Mouse (Mus musculus): ENCODE data around the gene 4930524J08Rik.

Gene 4930524J08Rik

GRCm38 (mm10) chr5:99978699-99979442, at the start of gene 4930524J08Rik, which contains the start of gene Hnrnpd:
TSS of gene 4930524J08Rik (plus strand) at chr5:99979061.
TSS of gene Hnrnpd (minus strand) at chr5:99978938.
- DNase-seq (ENCODE audit: low read depth), result peak; percentile 96

- no peak for DNase-seq (ENCODE audit: low read depth)
Measured at GRCm38 (mm10) chr5:99931910-99932309, 47.0 kb upstream of the 4930524J08Rik start.

DNA sequence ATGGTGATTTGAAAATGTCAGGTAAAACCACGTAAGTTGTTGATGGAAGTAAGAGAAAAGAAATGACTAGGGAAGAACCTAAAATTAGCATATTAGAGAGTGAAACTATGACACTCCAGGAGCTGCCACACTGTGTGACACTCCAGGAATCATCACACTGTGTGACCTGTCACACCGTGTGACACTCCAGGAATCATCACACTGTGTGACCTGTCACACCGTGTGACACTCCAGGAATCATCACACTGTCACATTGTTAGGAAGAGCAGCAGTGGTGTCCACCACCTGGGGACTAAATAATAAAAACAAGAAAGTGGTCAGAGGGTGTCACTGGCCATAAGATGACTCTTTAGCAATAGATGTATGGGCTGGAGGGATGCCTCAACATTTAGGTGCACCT, 39.4 kb upstream of the 4930524J08Rik start:
- no peak for DNase-seq (ENCODE audit: low read depth)

DNA sequence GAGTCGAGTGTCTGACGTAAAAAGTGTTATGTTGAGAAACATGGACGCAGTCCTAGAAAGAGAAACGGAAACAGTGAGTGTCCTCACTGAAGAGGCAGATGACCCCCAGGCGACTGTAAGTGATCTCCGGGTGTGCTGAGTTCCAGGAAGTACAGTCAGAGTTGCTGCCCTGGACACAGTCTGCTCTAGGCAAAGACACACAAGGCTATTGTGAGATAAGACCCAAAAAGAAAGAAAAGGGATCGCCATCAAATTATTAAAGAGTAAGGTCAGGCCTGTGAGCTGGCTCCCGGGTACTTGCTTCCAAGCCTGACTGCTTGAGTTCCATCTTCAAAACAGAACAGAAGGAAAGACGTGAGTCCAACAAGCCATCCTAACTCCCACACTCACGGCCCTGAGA, 37.6 kb upstream of the 4930524J08Rik start:
- DNase-seq (ENCODE audit: low read depth), result no peak

DNA sequence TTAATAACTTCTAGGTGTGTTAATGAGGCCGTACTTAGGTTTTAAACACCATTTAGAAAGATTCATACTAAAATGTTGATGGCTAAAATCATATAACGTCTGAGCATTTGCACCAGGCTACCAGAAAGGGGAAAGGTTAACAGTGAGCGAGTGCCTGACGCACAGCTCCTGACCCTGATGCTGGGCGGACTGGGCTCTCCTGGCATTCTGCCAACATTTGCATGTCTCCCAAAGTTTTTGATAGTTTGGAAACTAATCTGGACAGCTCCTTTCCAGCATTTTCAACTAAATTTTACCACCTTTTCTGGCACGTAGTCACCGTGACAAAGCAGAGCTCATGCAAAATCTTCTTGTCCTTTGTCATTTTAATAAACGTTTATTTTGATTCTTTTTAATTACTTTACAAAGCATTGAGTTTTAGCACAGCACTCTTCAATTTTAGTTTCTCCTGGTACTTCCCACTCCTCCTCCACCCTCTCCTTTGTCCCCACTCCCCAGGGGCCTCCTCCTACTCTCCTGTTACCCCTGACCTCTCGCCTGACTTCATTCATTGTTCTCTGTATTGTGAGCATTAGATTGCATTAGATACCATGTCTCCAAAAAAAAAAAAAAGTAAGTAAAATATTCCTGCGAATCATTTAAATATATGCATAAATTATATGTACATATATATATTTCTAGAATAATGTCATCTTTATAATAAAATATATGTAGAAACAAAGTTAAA, 36.9 kb upstream of the 4930524J08Rik start:
- DNase-seq (ENCODE audit: low read depth), result no peak

DNA sequence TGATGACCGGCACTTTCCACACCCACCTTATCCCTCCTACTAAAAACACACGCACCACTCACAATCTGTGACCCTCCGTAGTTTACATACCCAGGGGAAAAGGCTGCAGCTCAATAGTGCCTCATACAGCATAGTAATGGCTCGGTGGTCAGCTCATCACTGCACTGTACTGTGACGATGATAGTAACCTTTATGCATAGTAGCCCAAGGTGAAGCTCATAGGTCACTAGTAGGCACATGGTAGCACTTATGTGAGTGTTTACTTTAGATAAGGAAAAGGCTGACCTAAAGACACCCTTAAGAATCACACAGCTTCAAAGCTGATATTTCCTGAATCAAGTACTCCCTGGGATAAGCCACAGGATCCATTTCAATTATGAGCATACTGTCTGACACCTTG, 26.3 kb upstream of the 4930524J08Rik start:
- no peak for DNase-seq (ENCODE audit: low read depth)

DNA sequence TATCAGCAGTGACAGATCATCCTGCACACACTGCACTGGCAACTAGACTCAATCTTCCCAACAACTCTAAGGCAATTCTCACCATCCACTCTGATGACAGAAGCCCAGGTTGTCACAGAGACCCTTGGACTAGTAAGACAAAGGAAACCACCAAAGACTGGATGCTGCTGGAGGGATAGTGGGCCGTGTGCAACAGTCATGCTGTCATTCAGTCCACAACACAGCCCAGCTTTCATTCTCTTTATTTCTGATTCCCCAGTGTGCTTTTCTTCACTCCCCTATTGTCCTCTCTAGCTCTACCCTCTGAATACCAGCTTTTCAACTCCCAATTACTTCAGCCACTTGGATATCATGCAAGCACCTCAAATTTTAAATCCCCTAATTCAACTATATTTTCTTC, 25.0 kb upstream of the 4930524J08Rik start:
- DNase-seq (ENCODE audit: low read depth), result no peak

DNA sequence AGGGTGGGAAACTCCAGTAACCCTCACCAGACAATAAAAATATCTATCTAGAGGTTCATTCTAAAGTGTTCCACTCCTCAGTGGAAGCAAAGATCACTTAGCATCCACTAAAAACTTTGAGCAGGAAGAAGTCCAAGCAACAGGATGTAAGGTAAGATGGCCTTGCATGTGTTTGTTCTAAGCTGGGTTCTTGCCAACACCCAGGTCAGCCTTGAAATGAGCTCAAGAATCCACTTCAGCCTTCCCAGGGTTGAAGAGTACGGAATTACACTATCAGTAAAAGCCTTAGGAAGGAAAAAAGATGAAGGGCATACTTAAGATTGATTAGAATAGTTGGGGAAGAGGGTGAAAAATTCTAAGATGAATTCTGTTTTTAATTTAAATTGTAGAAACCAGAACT, 20.2 kb upstream of the 4930524J08Rik start:
- no peak for DNase-seq (ENCODE audit: low read depth)

- DNase-seq (ENCODE audit: low read depth), result no peak
Measured at GRCm38 (mm10) chr5:99959236-99959936, 19.5 kb upstream of the 4930524J08Rik start.

- DNase-seq (ENCODE audit: low read depth), result no peak
Measured at GRCm38 (mm10) chr5:99959960-99960359, 18.9 kb upstream of the 4930524J08Rik start.

- DNase-seq (ENCODE audit: low read depth), result no peak
Measured at GRCm38 (mm10) chr5:99973941-99974340, 4.9 kb upstream of the 4930524J08Rik start.

- no peak for DNase-seq (ENCODE audit: low read depth)
Measured at GRCm38 (mm10) chr5:99975061-99975460, 3.8 kb upstream of the 4930524J08Rik start.

GRCm38 (mm10) chr5:99975776-99976175, 3.1 kb upstream of the 4930524J08Rik start:
- no peak for DNase-seq (ENCODE audit: low read depth)

DNA sequence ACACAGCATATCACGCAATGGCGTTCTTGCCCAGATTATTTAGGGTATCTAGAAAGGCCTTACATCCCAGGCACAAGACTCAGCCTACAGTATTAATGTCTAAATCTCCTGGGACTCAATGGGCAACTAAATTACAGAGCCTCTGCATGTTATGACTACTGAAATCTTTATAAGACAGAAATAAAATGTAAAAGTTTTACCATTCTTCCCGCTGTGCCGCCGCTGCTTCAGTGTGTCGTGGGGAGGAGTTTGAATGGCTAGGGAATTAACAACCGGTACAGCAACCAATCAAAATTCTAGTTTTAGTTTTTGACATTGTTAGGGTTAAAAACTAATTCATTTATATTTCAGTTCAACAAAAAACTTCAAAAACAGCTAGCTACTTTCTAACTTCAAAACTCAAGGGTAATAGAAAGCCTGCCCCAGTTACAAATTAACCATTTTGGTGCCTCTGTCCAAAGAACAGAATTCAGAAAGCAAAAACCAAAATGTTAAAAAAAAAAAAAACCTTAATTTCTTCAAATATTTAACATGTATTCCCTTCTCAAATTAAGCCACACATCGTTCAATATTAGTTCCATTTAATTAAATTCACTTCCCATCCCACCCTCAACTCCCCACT, 2.4 kb upstream of the 4930524J08Rik start:
- DNase-seq (ENCODE audit: low read depth), result no peak

GRCm38 (mm10) chr5:99977516-99978301, 1.2 kb upstream of the 4930524J08Rik start:
- peak; percentile 50 for DNase-seq (ENCODE audit: low read depth)

GRCm38 (mm10) chr5:99983452-99984061, 4.7 kb downstream of the 4930524J08Rik start:
- no peak for DNase-seq (ENCODE audit: low read depth)

GRCm38 (mm10) chr5:99994166-99994565, 15.3 kb downstream of the 4930524J08Rik start:
- no peak for DNase-seq (ENCODE audit: low read depth)

DNA sequence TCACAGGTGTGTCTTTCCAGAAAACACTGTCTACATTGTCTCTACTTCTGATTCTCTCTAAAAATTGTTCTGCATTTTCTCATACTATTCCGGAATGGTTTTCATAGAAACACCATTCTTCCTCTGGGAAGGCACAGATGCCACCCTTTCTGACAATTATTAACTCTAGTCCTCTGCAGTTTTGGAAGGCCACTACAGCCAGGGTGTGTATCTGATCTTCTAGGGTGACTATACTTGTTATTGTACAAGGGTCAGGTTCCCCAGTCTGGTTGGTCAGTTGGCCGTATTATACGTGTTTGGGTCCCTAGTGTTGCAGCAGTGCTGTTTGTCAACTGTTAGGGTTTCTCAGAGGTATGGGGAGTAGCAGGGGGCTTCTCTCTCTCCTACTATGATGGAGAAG, 15.8 kb downstream of the 4930524J08Rik start:
- DNase-seq (ENCODE audit: low read depth), result no peak

DNA sequence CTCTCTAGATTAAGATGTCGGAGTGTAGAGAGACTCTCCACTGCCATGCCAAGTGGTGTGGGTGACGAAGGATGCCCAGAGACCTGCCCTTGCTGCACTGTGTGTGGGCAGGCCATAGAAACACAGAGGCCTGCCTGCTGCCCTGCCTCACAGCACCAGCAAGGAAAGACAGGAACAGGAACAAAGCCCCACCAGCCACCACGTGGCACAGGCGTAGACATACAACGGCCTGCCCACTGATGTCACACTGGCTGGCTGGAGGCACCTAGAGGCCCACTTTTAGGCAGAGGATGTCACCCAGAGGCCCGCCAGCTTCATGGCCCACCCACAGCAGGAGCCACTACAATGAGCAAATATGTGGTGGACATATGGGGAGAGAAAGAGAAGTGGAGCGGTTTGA, 21.2 kb downstream of the 4930524J08Rik start:
- no peak for DNase-seq (ENCODE audit: low read depth)

GRCm38 (mm10) chr5:100000500-100000899, 21.6 kb downstream of the 4930524J08Rik start:
- DNase-seq (ENCODE audit: low read depth), result no peak

GRCm38 (mm10) chr5:100003895-100004294, 25.0 kb downstream of the 4930524J08Rik start:
- DNase-seq (ENCODE audit: low read depth), result no peak

Data from c-Kit-positive CD71-positive TER-119-negative erythroid progenitor cells, embryonic 14.5 days (primary cell).